Mouse (Mus musculus): Measurements from ENCODE around the gene Cacna2d3.

The Cacna2d3 gene

GRCm38 (mm10) chr14:29392851-29393250 is 328.8 kb downstream of the Cacna2d3 start:
- DNase-seq (ENCODE audit: extremely low spot score, low spot score) = no peak

- DNase-seq (ENCODE audit: extremely low spot score, low spot score) = no peak
Measured at GRCm38 (mm10) chr14:29391489-29391888, 330.2 kb downstream of the Cacna2d3 start.

GRCm38 (mm10) chr14:29387761-29388160 is 333.9 kb downstream of the Cacna2d3 start:
- no peak for DNase-seq (ENCODE audit: extremely low spot score, low spot score)

DNA sequence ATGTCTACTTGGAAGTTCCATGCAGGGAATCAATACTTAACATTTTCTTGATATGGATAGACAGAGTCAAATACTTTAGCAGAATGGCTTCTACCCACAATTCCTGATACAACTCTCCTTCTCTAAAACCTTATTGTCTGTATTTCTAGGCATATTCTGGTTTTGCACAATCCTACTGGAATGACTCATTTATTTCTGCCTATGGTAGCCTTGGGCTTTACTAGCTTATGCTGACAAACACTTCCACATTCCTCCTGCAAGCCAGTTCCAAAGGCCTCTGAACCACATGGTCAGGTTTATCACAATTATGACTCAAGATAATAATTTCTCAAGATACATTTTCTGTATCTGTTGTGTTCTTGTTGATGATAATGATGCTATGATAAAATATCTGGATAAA is 336.2 kb downstream of the Cacna2d3 start:
- no peak for DNase-seq (ENCODE audit: extremely low spot score, low spot score)

GRCm38 (mm10) chr14:29382786-29383185 is 338.9 kb downstream of the Cacna2d3 start:
- DNase-seq (ENCODE audit: extremely low spot score, low spot score) = no peak

DNA sequence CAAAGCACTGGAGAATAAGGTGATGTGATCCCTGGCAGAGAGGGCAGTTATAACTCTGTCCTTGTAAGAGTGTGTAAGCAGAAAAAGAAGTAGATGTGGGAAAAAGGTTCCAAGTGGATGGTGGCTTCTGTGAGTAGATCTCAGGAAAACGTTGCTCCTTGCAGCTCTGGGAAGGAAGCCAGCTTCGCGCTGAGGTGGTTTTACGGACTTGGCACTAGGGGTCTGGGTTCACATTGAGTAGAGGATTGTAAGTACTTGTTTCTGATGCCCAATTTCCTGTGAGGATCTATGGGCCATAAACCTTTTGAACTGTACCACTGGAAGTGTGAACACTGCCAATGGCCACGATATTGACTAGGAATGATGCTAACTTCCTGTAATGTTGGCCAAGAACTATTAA is 354.8 kb downstream of the Cacna2d3 start:
- no peak for DNase-seq (ENCODE audit: extremely low spot score, low spot score)

GRCm38 (mm10) chr14:29362448-29362847 is 359.2 kb downstream of the Cacna2d3 start:
- DNase-seq (ENCODE audit: extremely low spot score, low spot score) = no peak

GRCm38 (mm10) chr14:29350627-29351026 is 371.0 kb downstream of the Cacna2d3 start:
- DNase-seq (ENCODE audit: extremely low spot score, low spot score) = no peak

- DNase-seq (ENCODE audit: extremely low spot score, low spot score) = no peak
Measured at GRCm38 (mm10) chr14:29341581-29341980, 380.1 kb downstream of the Cacna2d3 start.

DNA sequence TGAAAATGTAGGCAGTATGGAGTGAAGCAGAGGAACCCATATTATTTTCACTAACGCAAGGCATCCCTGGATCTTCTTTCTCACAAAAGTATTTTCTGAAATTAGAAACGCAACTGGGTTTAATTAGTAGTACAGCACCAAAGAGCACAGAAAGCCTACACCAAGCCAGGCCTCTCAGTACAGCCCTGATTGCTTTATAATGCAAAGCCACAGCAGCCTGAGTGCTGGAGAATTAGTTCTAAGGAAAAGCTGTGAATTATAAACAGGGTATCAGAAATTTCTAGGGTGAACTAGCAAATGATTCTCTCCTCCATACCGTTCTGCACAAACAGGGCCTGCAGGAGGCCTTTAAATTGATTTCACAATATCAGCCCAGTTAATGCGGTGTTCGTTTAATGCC is 380.9 kb downstream of the Cacna2d3 start:
- DNase-seq (ENCODE audit: extremely low spot score, low spot score) = no peak

- DNase-seq (ENCODE audit: extremely low spot score, low spot score) = no peak
Measured at GRCm38 (mm10) chr14:29334897-29335296, 386.8 kb downstream of the Cacna2d3 start.

DNA sequence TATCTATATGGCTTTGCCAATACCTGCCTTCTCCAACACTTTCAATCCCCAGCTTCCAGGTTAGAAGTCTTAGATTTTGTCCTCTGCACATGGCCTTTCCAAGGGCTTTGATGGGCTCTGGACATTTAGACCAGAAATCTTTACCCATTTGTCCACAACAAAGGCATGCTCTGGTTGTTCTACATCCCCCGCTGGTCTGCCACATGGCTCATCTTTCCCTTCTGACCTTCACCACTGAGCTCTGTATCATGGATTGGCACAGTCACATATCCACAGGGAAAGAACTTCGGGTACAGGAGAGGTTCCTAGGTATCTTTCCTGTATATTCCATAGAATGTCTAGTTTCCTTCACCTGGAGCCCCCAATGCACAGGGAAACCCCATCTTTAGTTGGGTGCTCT is 387.4 kb downstream of the Cacna2d3 start:
- DNase-seq (ENCODE audit: extremely low spot score, low spot score) = no peak

GRCm38 (mm10) chr14:29324430-29324782 is 397.3 kb downstream of the Cacna2d3 start:
- DNase-seq (ENCODE audit: extremely low spot score, low spot score) = no peak

- no peak for DNase-seq (ENCODE audit: extremely low spot score, low spot score)
Measured at GRCm38 (mm10) chr14:29323718-29324429, 397.8 kb downstream of the Cacna2d3 start.

DNA sequence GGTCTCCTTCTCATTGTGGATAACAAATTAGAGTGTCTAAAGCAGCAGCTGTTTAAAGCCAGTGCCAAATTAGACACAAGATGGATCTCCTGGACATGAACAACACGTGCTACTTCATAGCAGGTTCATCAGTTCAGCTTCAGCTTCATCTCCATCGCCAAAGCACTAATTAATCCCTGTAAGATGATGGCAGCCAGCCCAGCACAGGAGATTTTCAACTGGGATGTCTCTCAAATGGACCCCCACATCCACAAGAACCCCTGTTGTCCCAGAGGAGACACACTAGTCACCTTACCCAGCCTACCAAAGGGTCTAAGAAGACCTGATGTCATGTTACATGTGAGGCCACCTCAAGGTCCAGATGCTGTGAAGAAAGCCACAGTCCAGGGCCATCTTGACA is 408.2 kb downstream of the Cacna2d3 start:
- no peak for DNase-seq (ENCODE audit: extremely low spot score, low spot score)

GRCm38 (mm10) chr14:29305623-29306022 is 416.0 kb downstream of the Cacna2d3 start:
- no peak for DNase-seq (ENCODE audit: extremely low spot score, low spot score)

DNA sequence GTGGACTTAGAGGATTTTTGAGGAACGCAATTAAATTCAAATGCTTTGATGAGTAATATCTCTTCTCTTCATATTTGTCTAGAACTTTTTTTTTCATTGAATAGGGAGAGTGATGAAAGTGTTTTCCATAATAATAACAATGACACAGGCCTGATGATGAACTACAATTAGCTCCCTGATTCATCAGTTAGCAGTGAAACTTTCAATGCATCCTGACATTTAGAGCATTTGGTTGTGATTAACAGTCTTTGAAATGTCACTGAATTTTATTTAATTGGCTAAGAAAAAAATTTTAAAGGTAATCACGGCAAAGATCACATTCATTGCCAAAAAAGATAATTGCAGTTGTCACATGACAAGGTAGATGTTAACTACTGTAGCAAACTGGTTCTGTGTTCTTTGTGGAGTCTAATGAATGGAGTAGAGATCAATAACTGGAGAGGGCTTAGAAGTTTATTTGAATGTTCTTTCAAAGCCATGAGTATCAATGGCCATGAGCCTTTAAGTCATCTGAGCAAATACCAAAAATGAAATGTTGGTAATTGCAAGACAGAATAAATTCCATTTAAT is 425.4 kb downstream of the Cacna2d3 start:
- DNase-seq (ENCODE audit: extremely low spot score, low spot score) = no peak

DNA sequence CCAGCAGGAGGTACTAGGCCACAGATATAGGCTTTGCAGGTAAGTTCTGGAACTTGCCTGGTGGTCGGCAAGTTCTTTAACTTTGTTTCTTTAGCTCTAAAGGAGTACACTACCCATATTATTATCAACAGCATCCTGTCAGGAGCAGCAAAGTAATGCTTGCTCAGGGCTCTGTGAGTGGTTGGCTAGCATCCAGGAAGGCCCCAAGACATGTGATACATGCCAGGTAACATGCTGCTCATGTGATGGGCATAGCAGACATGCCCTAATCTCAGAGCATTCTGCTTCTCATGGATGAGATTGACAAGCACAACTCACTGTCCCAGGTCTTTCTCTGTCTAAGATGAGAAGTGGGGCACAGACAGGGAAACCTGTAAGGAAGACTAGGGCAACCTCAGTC is 442.8 kb downstream of the Cacna2d3 start:
- no peak for DNase-seq (ENCODE audit: extremely low spot score, low spot score)

DNA sequence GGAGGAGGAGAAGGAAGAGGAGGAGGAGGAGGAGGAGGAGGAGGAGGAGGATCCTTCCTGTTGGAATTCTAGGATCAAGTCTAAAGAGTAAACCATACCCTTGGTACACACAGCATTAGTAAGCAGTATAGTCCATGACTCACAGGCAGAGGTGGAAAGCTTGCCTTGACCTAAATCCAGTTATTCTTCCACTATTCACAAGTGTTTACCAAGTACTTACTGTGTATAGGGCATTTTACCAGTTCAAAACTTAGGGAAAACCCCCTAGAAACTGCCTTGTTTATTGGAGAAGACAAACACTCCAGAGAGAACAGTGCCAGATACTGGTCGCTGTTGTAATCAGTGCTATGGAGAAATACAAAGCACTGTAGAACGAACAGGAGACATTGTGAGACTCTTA is 443.3 kb downstream of the Cacna2d3 start:
- no peak for DNase-seq (ENCODE audit: extremely low spot score, low spot score)

- no peak for DNase-seq (ENCODE audit: extremely low spot score, low spot score)
Measured at GRCm38 (mm10) chr14:29277701-29278100, 444.0 kb downstream of the Cacna2d3 start.

GRCm38 (mm10) chr14:29273890-29274289 is 447.8 kb downstream of the Cacna2d3 start:
- no peak for DNase-seq (ENCODE audit: extremely low spot score, low spot score)

DNA sequence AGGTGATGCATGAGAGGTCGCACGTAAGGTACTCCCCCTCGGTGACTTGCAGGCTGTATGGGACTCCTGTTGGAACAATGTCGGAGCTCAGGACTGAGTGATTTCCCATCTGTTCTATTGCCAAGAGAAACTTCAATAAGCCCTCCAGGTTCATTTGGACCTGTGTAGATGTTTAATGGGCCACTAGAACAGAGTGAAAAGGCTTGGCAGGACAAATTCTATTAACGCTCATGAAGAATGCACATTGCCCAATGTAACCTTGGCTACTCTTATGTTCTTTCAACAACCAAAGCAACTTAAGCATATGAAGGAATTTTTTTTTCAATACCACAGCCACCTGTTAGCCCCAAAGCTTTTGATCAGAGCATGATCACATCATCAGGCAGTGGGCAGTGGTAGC is 451.1 kb downstream of the Cacna2d3 start:
- DNase-seq (ENCODE audit: extremely low spot score, low spot score) = no peak

GRCm38 (mm10) chr14:29269816-29270215 is 451.8 kb downstream of the Cacna2d3 start:
- DNase-seq (ENCODE audit: extremely low spot score, low spot score) = no peak
